Mouse (Mus musculus) embryonic facial prominence, embryonic 15.5 days (tissue): ENCODE measurements around the gene Agbl3. TPM values are rescaled to one million over a fixed set of nuclear protein-coding genes. Genes with fewer than 3 reads are reported as not detected.

Experiments
- ATAC-seq: fragments of 200-750 bp; cut with Nextera tagmentation; 2 replicates; pipeline ENCODE4 v1.8.0; 2017; ENCODE audit warnings: low read depth, moderate TSS enrichment; ENCODE audit not compliant: insufficient number of reproducible peaks, low FRiP score, low TSS enrichment
- H3K27ac ChIP-seq: fragments of 300-500 bp; sonication (generic); replicated peaks from 2 replicates; pipeline ENCODE4 v1.5.1; 2015; ENCODE audit warnings: mild to moderate bottlenecking, inconsistent platforms
- H3K27me3 ChIP-seq: fragments of 300-500 bp; sonication (generic); 2 replicates; pipeline ENCODE4 v1.6.1; 2015; ENCODE audit warnings: inconsistent platforms
- H3K36me3 ChIP-seq: fragments of 300-500 bp; sonication (generic); 2 replicates; pipeline ENCODE4 v1.6.1; 2015; ENCODE audit warnings: mild to moderate bottlenecking, inconsistent platforms
- H3K4me1 ChIP-seq: fragments of 300-500 bp; sonication (generic); 2 replicates; pipeline ENCODE4 v1.6.1; 2015; ENCODE audit warnings: inconsistent platforms
- H3K4me2 ChIP-seq: fragments of 300-500 bp; sonication (generic); replicated peaks from 2 replicates; pipeline ENCODE4 v1.6.1; 2015; ENCODE audit warnings: mild to moderate bottlenecking, inconsistent platforms
- H3K4me3 ChIP-seq: fragments of 300-500 bp; sonication (generic); replicated peaks from 2 replicates; pipeline ENCODE4 v1.5.1; 2015; ENCODE audit warnings: mild to moderate bottlenecking, inconsistent platforms
- H3K9ac ChIP-seq: fragments of 300-500 bp; sonication (generic); 2 replicates; pipeline ENCODE4 v1.6.1; 2015; ENCODE audit warnings: inconsistent platforms
- H3K9me3 ChIP-seq: fragments of 300-500 bp; sonication (generic); replicated peaks from 2 replicates; pipeline ENCODE4 v1.6.1; 2016; ENCODE audit warnings: inconsistent platforms
- WGBS: fragments of 180-500 bp; shearing (Covaris S2); methylation state at CpG from one replicate; pipeline ENCODE4 v1.1.7; 2015; 5-methylcytosine and 5-hydroxymethylcytosine counted together
- polyA plus RNA-seq: library from polyadenylated mRNA; unstranded; fragments of >200 nt; fragmentation: Nextera tagmentation; extraction: Ambion mirVana; gene quantifications from 2 replicates; pipeline ENCODE4 v1.2.1, GENCODE M21; 2015

The Agbl3 gene
- 8.1 and 8.9 TPM in 2 replicates for polyA plus RNA-seq

DNA sequence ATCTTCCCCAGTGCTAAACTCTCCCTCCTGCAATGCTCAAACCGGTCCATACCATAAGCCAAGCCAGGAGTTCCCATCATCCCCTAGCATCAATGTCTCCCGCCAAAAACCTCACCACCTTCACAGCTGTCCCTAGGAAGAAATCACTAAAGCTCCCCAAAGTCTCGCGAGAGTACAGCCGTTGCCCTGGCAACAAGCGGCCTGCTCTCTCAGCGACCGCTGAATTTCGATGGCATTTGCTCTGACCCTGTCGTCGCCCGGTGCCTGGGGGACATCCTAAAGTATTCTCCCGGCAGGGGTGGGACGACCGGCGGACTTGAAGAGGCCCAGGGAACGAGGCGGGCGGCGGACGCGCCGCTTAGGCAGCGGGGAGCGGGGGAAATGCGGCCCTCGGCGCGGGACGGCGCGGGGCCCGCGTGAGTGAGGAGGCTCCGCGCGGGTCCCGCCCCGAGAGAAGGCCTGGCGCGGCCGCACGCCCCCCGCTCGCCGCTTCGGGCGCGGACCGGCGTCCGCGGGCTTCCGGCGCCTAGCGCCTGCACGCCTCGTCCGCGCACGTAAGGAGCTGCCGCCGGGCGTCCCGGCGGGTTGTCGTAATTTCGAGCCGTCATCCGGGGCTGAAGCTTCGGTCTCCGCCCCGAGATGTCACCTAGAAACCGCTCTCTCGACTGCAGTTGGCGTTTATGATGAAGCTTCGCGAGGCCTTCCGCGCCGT, at the start of gene Agbl3:
TSS of gene Agbl3 (plus strand) at position 202 of the 712 bp plus-strand sequence.
- Histone ChIP-seq H3K27ac (peak within 1 kb of the TSS; percentile 98), H3K4me3 (peak within 1 kb of the TSS; percentile 67), H3K4me2 (peak within 1 kb of the TSS; percentile 56), H3K9me3 (no peaks in the 10 kb centered on the region), H3K4me1 (no peaks in the 10 kb centered on the region), H3K27me3 (no peaks in the 10 kb centered on the region), H3K9ac (peak within 1 kb of the TSS; percentile 65), H3K36me3 (0 out of 2 replicates have a peak, but pooled peaks cover 6% of the 10 kb centered on the region)
- ATAC-seq = peak; percentile 90
- under 1% methylated on average over 72 of the region's 81 CpGs for WGBS

- Histone ChIP-seq H3K9me3 (no peaks in the 10 kb centered on the region), H3K4me1 (peaks cover 46% of the 10 kb centered on the region), H3K4me2 (no peak overlapping the region), H3K27me3 (no peaks in the 10 kb centered on the region), H3K27ac (peak overlapping the region; percentile 55; the same call in 1 of the 2 replicates), H3K4me3 (no peak overlapping the region), H3K9ac (no peak overlapping the region), H3K36me3 (no peaks in the 10 kb centered on the region)
- no peak for ATAC-seq
- 59% methylated on average over 6 of the region's 6 CpGs for WGBS
These were observed 49.2 kb upstream of the Agbl3 start for GRCm38 (mm10) chr6:34731007-34731406.

GRCm38 (mm10) chr6:34731529-34731928, 48.7 kb upstream of the Agbl3 start:
- no peaks in the 10 kb centered on the region for H3K27me3 ChIP-seq
- H3K4me1 ChIP-seq = peaks cover 43% of the 10 kb centered on the region
- H3K27ac ChIP-seq = peak overlapping the region; percentile 55; the same call in 1 of the 2 replicates
- H3K9ac ChIP-seq = no peak overlapping the region
- H3K4me3 ChIP-seq = no peak overlapping the region
- no peaks in the 10 kb centered on the region for H3K36me3 ChIP-seq
- ATAC-seq = no peak
- WGBS = 44% methylated on average over 9 of the region's 9 CpGs
- H3K4me2 ChIP-seq = no peak overlapping the region
- no peaks in the 10 kb centered on the region for H3K9me3 ChIP-seq

GRCm38 (mm10) chr6:34734940-34735695, 45.1 kb upstream of the Agbl3 start:
- no peak overlapping the region for H3K4me2 ChIP-seq
- no peak overlapping the region for H3K4me3 ChIP-seq
- peak overlapping the region; percentile 65 for H3K27ac ChIP-seq
- peaks cover 23% of the 10 kb centered on the region for H3K4me1 ChIP-seq
- H3K36me3 ChIP-seq = no peaks in the 10 kb centered on the region
- no peaks in the 10 kb centered on the region for H3K9me3 ChIP-seq
- WGBS = 66% methylated on average over 13 of the region's 13 CpGs
- no peak overlapping the region for H3K9ac ChIP-seq
- H3K27me3 ChIP-seq = no peaks in the 10 kb centered on the region
- no peak for ATAC-seq

DNA sequence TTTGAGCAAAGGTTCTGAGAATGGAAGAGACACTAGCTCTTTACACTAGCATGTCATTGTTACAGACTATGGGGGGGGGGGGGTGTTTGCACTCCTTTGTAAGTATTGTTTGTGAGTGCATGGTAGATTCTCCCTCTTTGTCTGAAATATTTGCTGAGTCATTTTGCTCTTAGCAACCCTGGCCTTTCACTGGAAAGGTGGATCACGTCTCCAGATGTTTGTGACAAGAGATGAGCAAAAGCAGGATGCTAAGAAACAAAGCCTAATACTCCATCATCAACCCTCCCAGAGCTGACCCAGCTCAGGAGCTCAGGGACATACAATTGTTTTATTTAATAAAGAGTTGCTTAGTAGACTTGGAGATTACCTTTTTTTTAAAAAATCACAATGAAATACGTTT, 43.3 kb upstream of the Agbl3 start:
- no peak overlapping the region for H3K27ac ChIP-seq
- peaks cover 5% of the 10 kb centered on the region; the same call in 1 of the 2 replicates for H3K4me1 ChIP-seq
- H3K9me3 ChIP-seq = no peaks in the 10 kb centered on the region
- H3K9ac ChIP-seq = no peak overlapping the region
- no peak for ATAC-seq
- H3K27me3 ChIP-seq = no peaks in the 10 kb centered on the region
- 65% methylated on average over 2 of the region's 2 CpGs for WGBS
- no peak overlapping the region for H3K4me2 ChIP-seq
- H3K4me3 ChIP-seq = no peak overlapping the region
- peaks cover 4% of the 10 kb centered on the region; the same call in 1 of the 2 replicates for H3K36me3 ChIP-seq

DNA sequence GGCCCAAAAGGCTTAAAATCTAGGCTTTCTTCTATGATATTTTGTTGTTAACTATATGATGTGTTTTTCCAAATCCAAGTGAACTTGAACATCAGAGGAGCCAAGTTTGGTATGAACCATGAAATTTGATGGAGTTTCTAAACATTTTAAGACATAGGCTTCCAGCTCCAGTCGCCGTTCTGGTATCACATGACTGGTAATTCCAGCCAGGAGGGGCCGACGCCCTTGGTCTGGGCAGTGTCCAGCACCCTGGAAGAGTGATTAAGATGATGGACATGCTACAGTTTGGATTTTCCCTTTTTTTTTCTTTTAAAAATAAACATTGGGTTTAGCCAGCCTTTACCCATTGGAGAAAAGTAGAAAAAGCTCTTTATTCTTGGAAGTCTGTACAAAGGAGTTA, 36.3 kb upstream of the Agbl3 start:
- Histone ChIP-seq H3K4me2 (no peak overlapping the region), H3K36me3 (peaks cover 27% of the 10 kb centered on the region; the same call in 1 of the 2 replicates), H3K9ac (no peak overlapping the region), H3K27me3 (no peaks in the 10 kb centered on the region), H3K9me3 (no peaks in the 10 kb centered on the region), H3K27ac (peak overlapping the region; percentile 78), H3K4me1 (peaks cover 26% of the 10 kb centered on the region), H3K4me3 (no peak overlapping the region)
- ATAC-seq = peak; percentile 80
- WGBS = 47% methylated on average over 4 of the region's 4 CpGs

DNA sequence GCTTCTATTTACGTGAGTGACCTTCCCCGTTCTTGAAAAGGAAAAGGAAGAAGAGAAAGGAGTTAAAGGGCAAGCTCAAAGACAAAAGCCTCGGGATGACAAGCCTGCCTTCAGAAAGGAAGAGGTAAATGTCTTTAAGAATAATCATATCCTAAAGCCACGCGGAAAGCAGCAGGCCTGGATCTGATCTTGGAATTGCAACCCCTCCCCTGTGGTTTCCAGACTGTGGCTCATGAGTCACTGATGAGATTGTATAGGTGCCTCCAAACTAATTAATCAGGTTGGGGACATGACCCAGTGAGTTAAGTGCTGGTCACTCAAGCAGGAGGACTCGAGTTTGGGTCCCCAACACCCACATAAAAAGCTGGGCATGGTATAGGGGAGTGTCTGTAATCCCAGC, 32.4 kb upstream of the Agbl3 start:
- Histone ChIP-seq H3K36me3 (peaks cover 26% of the 10 kb centered on the region; the same call in 1 of the 2 replicates), H3K4me1 (peaks cover 43% of the 10 kb centered on the region), H3K27me3 (no peaks in the 10 kb centered on the region), H3K4me3 (no peak overlapping the region), H3K9ac (no peak overlapping the region), H3K4me2 (no peak overlapping the region), H3K9me3 (no peaks in the 10 kb centered on the region), H3K27ac (no peak overlapping the region)
- 69% methylated on average over 6 of the region's 6 CpGs for WGBS
- no peak for ATAC-seq

- no peaks in the 10 kb centered on the region for H3K9me3 ChIP-seq
- no peak overlapping the region for H3K9ac ChIP-seq
- H3K36me3 ChIP-seq = peaks cover 26% of the 10 kb centered on the region; the same call in 1 of the 2 replicates
- no peak overlapping the region for H3K4me2 ChIP-seq
- no peak for ATAC-seq
- peaks cover 43% of the 10 kb centered on the region for H3K4me1 ChIP-seq
- H3K27me3 ChIP-seq = no peaks in the 10 kb centered on the region
- no peak overlapping the region for H3K27ac ChIP-seq
- H3K4me3 ChIP-seq = no peak overlapping the region
- 45% methylated on average over 11 of the region's 11 CpGs for WGBS
These were observed 31.7 kb upstream of the Agbl3 start for GRCm38 (mm10) chr6:34748566-34748965.

- Histone ChIP-seq H3K36me3 (peaks cover 26% of the 10 kb centered on the region; the same call in 1 of the 2 replicates), H3K9ac (no peak overlapping the region), H3K27ac (no peak overlapping the region), H3K27me3 (no peaks in the 10 kb centered on the region), H3K4me1 (peaks cover 36% of the 10 kb centered on the region), H3K9me3 (no peaks in the 10 kb centered on the region), H3K4me3 (no peak overlapping the region), H3K4me2 (no peak overlapping the region)
- 85% methylated on average over 6 of the region's 6 CpGs for WGBS
- no peak for ATAC-seq
These were observed 30.7 kb upstream of the Agbl3 start for GRCm38 (mm10) chr6:34749526-34749925.

GRCm38 (mm10) chr6:34750487-34751120, 29.6 kb upstream of the Agbl3 start:
- Histone ChIP-seq H3K9ac (no peak overlapping the region), H3K36me3 (peaks cover 23% of the 10 kb centered on the region), H3K27ac (peak overlapping the region; percentile 55), H3K4me3 (no peak overlapping the region), H3K9me3 (no peaks in the 10 kb centered on the region), H3K4me2 (no peak overlapping the region), H3K27me3 (no peaks in the 10 kb centered on the region), H3K4me1 (peaks cover 32% of the 10 kb centered on the region)
- ATAC-seq = 0 out of 2 replicates have a peak, but pooled peaks have one; percentile 43
- 51% methylated on average over 7 of the region's 7 CpGs for WGBS

GRCm38 (mm10) chr6:34751625-34752024, 28.6 kb upstream of the Agbl3 start:
- peaks cover 32% of the 10 kb centered on the region for H3K4me1 ChIP-seq
- no peak overlapping the region for H3K27ac ChIP-seq
- no peak overlapping the region for H3K9ac ChIP-seq
- no peaks in the 10 kb centered on the region for H3K9me3 ChIP-seq
- no peak overlapping the region for H3K4me3 ChIP-seq
- H3K4me2 ChIP-seq = no peak overlapping the region
- ATAC-seq = no peak
- no peaks in the 10 kb centered on the region for H3K27me3 ChIP-seq
- H3K36me3 ChIP-seq = peaks cover 33% of the 10 kb centered on the region
